Mouse (Mus musculus) adrenal gland, postnatal 0 days (tissue): ENCODE results near the gene Gm28374. TPM values are rescaled to one million over a fixed set of nuclear protein-coding genes. Genes with fewer than 3 reads are reported as not detected.

Source experiments
- microRNA-seq: library from miRNA; unstranded; fragments of <30 nt; microRNA quantifications from one replicate; pipeline ENCODE4, GENCODE M21; 2016; ENCODE audit warnings: borderline replicate concordance; ENCODE audit not compliant: insufficient number of aligned reads
- polyA plus RNA-seq: library from polyadenylated mRNA; unstranded; fragments of >200 nt; fragmentation: Nextera tagmentation; extraction: Ambion mirVana; gene quantifications from 2 replicates; pipeline ENCODE4 v1.2.1, GENCODE M21; 2015

Gm28374 gene
- polyA plus RNA-seq: 0.28 and 0.91 TPM in 2 replicates

DNA sequence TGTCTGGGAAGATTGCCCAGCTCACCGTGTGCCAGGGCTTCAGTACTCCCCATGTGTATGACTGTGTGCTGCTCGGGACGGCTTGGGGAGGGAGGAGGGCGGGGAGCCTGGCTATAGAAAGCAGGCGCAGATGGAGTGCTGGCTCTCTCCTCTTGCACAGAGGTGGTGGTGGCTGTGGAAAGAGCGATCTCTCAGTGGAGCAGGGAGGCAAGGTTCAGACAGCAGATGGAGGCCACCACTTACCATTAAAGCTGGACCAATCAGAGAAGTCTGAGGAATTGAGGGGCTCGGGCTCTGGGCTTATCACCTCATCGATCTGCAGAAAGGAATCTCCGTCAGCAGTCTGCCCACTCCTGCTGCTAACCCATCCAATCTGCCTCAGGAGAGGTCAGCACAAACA lies at the start of gene Gm28374:
Gene Gm28374, minus strand, starts transcription at position 101 of the 400 bp plus-strand sequence.

DNA sequence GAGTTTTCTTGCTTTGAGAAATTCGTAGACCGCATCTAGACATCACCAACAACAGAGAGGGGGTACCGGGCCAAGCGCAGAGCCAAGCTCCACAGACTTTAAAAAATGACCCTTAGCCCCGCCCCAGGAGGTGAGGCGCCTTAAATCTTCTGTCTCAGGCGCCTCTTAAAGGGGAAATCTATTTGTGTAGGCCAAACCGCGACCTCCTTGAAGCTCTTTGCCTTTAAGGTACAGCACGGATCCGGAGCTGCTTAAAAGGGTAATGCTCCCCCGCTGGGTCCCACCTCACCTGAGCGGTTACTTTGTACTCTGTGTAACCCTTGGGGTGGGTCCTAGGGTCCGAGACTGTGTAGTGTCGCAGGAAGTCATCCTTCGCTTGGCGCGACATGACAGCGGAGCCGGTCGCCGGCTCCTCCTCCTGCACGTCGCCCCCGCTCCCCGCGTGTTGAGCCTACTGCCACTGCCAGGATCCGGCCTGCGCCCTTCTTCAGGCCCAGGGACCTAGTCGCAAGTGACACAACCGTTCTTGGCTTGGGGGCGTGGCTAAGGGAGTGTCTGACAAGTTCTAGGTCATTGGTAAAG lies 45.8 kb upstream of the Gm28374 start, which contains the start of gene Snx15:
Gene Snx15, minus strand, starts transcription at position 545 of the 582 bp plus-strand sequence.

DNA sequence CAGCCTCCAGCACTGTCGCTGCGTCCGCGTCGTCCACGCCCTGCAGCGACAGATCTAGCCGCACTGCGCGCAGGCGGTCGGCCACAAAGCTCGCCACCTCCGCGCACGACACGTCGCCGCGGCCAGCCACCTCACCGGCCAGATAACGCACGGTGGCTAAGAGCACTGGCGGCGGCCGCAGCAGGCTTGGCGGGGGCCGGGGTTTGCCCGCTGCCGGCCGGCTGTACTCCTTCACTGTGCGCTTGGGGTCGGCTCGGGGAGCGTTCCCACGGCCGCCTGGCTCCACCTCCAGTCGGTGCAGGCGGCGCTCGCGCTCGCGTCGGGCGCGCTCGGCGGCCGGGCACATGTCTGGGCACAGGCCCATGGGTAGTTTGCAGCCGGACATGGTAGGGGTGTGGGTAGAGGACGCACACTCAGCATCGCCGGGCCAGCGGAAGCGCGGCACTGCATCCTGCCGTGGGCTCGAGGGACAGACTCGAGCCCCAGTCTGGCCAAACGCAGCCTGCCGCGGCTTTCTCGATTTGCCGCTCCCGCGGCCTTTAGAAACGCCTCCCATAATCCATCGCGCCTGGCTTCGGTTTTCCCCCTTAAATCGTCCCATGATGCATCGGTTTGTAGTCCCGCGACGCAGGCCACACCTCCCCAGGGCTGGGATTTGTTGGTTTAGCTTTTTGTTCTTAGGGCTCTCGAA lies 36.1 kb upstream of the Gm28374 start, which contains the start of gene Sac3d1:
Gene Sac3d1, minus strand, starts transcription at position 665 of the 691 bp plus-strand sequence.

GRCm38 (mm10) chr19:6105586-6105985 lies 23.5 kb upstream of the Gm28374 start, which contains the start of gene Naaladl1:
Gene Naaladl1, plus strand, starts transcription at chr19:6105782.

DNA sequence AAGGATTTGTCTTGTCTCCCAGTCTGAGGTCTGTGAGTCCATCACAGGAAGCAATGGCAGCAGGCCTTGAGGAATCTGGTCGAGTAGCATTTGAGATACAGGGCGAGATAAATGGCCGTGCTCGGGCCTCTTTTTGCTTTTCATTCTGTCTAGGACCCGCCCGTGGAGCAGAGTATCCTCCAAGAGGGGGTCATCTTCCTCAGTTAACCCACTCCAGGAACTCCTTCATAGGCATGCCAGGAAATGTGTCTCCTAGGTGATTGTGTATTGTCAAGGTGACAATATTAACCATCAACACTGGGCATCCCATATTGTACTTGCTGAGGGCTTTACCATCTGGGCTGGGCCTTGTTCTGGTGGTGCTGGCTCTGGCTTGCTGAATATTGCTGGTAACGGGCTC lies 12.1 kb upstream of the Gm28374 start, which contains the start of gene AC131692.1:
Gene AC131692.1, plus strand, starts transcription at position 301 of the 400 bp plus-strand sequence.

GRCm38 (mm10) chr19:6084478-6085248 lies 2.6 kb upstream of the Gm28374 start, which contains the start of the genes Zfpl1 and Cdca5:
Gene Zfpl1, minus strand, starts transcription at chr19:6084956.
Gene Cdca5, plus strand, starts transcription at chr19:6084983.

GRCm38 (mm10) chr19:6079983-6080480 lies 2.0 kb downstream of the Gm28374 start, which contains the start of gene Tmem262:
Gene Tmem262, plus strand, starts transcription at chr19:6080033.

GRCm38 (mm10) chr19:6076564-6077393 lies 5.3 kb downstream of the Gm28374 start, which contains the start of gene Vps51:
Gene Vps51, minus strand, starts transcription at chr19:6077231.

GRCm38 (mm10) chr19:6067724-6068415 lies 14.2 kb downstream of the Gm28374 start, which contains the start of gene Tm7sf2:
Gene Tm7sf2, minus strand, starts transcription at chr19:6068373.

DNA sequence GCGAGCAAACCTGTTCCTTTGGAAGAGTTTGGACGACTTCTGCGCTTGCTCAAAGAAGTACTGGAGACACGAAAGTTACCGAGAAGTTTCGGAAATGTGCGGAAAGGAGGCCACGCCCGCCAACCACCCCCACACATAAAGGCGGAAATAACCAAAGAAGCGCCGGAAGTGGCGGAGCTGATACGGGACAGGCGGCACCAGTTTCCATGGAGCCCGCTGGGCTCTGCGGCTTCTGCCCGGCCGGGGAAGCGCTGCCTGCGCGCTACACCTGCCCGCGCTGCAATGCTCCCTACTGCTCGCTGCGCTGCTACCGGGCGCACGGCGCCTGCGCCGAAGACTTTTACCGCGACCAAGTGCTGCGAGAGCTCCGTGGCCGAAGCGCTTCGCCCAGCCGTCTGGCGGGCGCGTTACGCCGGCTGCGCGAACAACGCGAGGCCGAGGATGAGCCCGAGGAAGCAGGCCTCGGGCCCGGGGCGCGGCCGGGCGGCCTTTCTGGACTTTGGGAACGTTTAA lies 21.0 kb downstream of the Gm28374 start, which contains the start of gene Znhit2:
Gene Znhit2, plus strand, starts transcription at position 172 of the 513 bp plus-strand sequence.

GRCm38 (mm10) chr19:6057313-6058096 lies 24.6 kb downstream of the Gm28374 start, which contains the start of the genes Mrpl49 and Fau:
Gene Mrpl49, minus strand, starts transcription at chr19:6057785.
Gene Fau, plus strand, starts transcription at chr19:6057844.

GRCm38 (mm10) chr19:6046294-6047153 lies 35.5 kb downstream of the Gm28374 start, which contains the start of gene Syvn1:
Gene Syvn1, plus strand, starts transcription at chr19:6046576.

Small RNAs within 50 kb of the gene (microRNA-seq; reads per million reads assigned to microRNA genes)
- gene Mir6988: 1.8 reads per million

Other genes with a start within 250 kb of the Gm28374 start
- 19.3 and 42.3 TPM in 2 replicates for gene Frmd8, start 207.0 kb downstream of the Gm28374 start, polyA plus RNA-seq
- gene Slc25a45, start 204.4 kb downstream of the Gm28374 start, polyA plus RNA-seq: 9.9 and 23.2 TPM in 2 replicates
- gene Tigd3, start 188.1 kb downstream of the Gm28374 start, polyA plus RNA-seq: 2.2 and 3.1 TPM in 2 replicates
- 52.8 and 74.8 TPM in 2 replicates for gene Dpf2, start 169.2 kb downstream of the Gm28374 start, polyA plus RNA-seq
- gene Cdc42ep2, start 157.4 kb downstream of the Gm28374 start, polyA plus RNA-seq: 10.5 and 12.6 TPM in 2 replicates
- gene Pola2, start 118.1 kb downstream of the Gm28374 start, polyA plus RNA-seq: 19.6 and 27.3 TPM in 2 replicates
- not detected in 2 replicates for gene Slc22a20, start 96.1 kb downstream of the Gm28374 start, polyA plus RNA-seq
- 13.9 and 14.2 TPM in 2 replicates for gene Capn1, start 66.4 kb downstream of the Gm28374 start, polyA plus RNA-seq
- gene Syvn1, start 35.7 kb downstream of the Gm28374 start, polyA plus RNA-seq: 20.3 and 29.1 TPM in 2 replicates
- 47.4 and 63.4 TPM in 2 replicates for gene Mrpl49, start 24.5 kb downstream of the Gm28374 start, polyA plus RNA-seq
- 839 and 888 TPM in 2 replicates for gene Fau, start 24.4 kb downstream of the Gm28374 start, polyA plus RNA-seq
- gene Znhit2, start 21.1 kb downstream of the Gm28374 start, polyA plus RNA-seq: 35.7 and 47.8 TPM in 2 replicates
- 14.7 and 17.7 TPM in 2 replicates for gene Tm7sf2, start 13.9 kb downstream of the Gm28374 start, polyA plus RNA-seq
- 44.2 and 52.3 TPM in 2 replicates for gene Vps51, start 5.0 kb downstream of the Gm28374 start, polyA plus RNA-seq
- gene Tmem262, start 2.2 kb downstream of the Gm28374 start, polyA plus RNA-seq: not detected in 2 replicates
- 47.0 and 62.8 TPM in 2 replicates for gene Zfpl1, start 2.7 kb upstream of the Gm28374 start, polyA plus RNA-seq
- 8.0 and 9.5 TPM in 2 replicates for gene Cdca5, start 2.7 kb upstream of the Gm28374 start, polyA plus RNA-seq
- 0.41 TPM in 1 of 2 replicates, not detected in the other for gene AC131692.1, start 12.2 kb upstream of the Gm28374 start, polyA plus RNA-seq
- 0.28 and 0.61 TPM in 2 replicates for gene Naaladl1, start 23.5 kb upstream of the Gm28374 start, polyA plus RNA-seq
- 28.5 and 29.2 TPM in 2 replicates for gene Sac3d1, start 36.4 kb upstream of the Gm28374 start, polyA plus RNA-seq
- 21.4 and 22.6 TPM in 2 replicates for gene Snx15, start 46.0 kb upstream of the Gm28374 start, polyA plus RNA-seq
- 0.47 and 0.60 TPM in 2 replicates for gene Batf2, start 58.7 kb upstream of the Gm28374 start, polyA plus RNA-seq
- 101 and 106 TPM in 2 replicates for gene Arl2, start 59.3 kb upstream of the Gm28374 start, polyA plus RNA-seq
- 0.46 and 0.73 TPM in 2 replicates for gene Majin, start 102.1 kb upstream of the Gm28374 start, polyA plus RNA-seq
- gene Gpha2, start 144.1 kb upstream of the Gm28374 start, polyA plus RNA-seq: 148 and 158 TPM in 2 replicates
- gene Ppp2r5b, start 153.6 kb upstream of the Gm28374 start, polyA plus RNA-seq: 41.5 and 44.1 TPM in 2 replicates
- gene Atg2a, start 159.4 kb upstream of the Gm28374 start, polyA plus RNA-seq: 5.9 and 10.4 TPM in 2 replicates
- gene Ehd1, start 194.5 kb upstream of the Gm28374 start, polyA plus RNA-seq: 54.1 and 63.1 TPM in 2 replicates
- 0.41 and 0.68 TPM in 2 replicates for gene Cdc42bpg, start 224.2 kb upstream of the Gm28374 start, polyA plus RNA-seq